Mouse (Mus musculus): ENCODE results near the gene Eaf2. TPM values are rescaled to one million over a fixed set of nuclear protein-coding genes. Genes with fewer than 3 reads are reported as not detected.

The Eaf2 gene
- polyA plus RNA-seq, 1 experiment from 2014 or later, result 0.66 TPM

GRCm38 (mm10) chr16:36770830-36771229, 104.0 kb downstream of the Eaf2 start:
- peak; percentile 79; the same call in 1 of the 2 replicates for ATAC-seq
- WGBS, result 58% methylated on average over 4 of the region's 4 CpGs
- no peaks in the 10 kb centered on the region for H3K9me3 ChIP-seq (ENCODE audit: control insufficient read depth, low read length)

DNA sequence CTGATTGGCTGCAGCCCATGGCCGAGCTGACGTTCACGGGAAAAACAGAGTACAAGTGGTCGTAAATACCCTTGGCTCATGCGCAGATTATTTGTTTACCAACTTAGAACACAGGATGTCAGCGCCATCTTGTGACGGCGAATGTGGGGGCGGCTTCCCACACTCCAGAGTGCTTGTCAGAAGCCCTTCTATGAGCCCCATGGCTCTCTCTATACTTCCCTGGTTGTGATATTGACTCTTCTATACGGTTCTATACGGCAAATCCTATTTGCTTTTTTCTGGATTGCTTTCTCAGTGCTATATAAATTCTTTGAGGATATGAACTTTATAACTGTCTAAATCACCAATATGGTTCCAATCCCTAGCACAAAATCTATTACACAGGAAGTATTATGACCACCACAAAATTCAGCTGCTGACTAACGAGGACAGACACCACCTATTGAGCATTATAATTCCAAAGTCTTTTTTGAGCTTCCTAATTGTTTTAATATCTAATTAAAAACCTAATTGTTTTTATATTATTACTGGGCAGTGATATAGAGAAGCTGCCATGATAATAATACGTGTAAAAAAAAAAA, 104.5 kb downstream of the Eaf2 start:
- Histone ChIP-seq H3K36me3 (ENCODE audit: control insufficient read depth, insufficient read depth, low read length) (no peaks in the 10 kb centered on the region), H3K27me3 (replicated peaks; ENCODE audit: control insufficient read depth, insufficient read depth, low read length) (no peaks in the 10 kb centered on the region), H3K9me3 (ENCODE audit: control insufficient read depth, low read length) (no peaks in the 10 kb centered on the region), H3K9ac (ENCODE audit: low read depth, low read length) (no peak overlapping the region), H3K27ac (ENCODE audit: low read depth, low read length) (no peak overlapping the region), H3K4me2 (ENCODE audit: low read length) (no peak overlapping the region), H3K4me1 (ENCODE audit: control insufficient read depth, insufficient read depth, low read depth, low read length) (no peaks in the 10 kb centered on the region), H3K4me3 (ENCODE audit: low read length) (no peak overlapping the region)
- 77% methylated on average over 8 of the region's 13 CpGs for WGBS
- no peak for ATAC-seq

More at GRCm38 (mm10) chr16:36770830-36771229, 104.0 kb downstream of the Eaf2 start:
- Histone ChIP-seq H3K36me3 (ENCODE audit: control insufficient read depth, insufficient read depth, low read length) (no peaks in the 10 kb centered on the region), H3K4me1 (ENCODE audit: control insufficient read depth, insufficient read depth, low read depth, low read length) (no peaks in the 10 kb centered on the region), H3K9ac (ENCODE audit: low read depth, low read length) (no peak overlapping the region), H3K27me3 (replicated peaks; ENCODE audit: control insufficient read depth, insufficient read depth, low read length) (no peaks in the 10 kb centered on the region), H3K4me2 (ENCODE audit: low read length) (no peak overlapping the region), H3K27ac (ENCODE audit: low read depth, low read length) (no peak overlapping the region), H3K4me3 (ENCODE audit: low read length) (no peak overlapping the region)

- Histone ChIP-seq H3K9ac (ENCODE audit: low read depth, low read length) (no peak overlapping the region), H3K4me2 (ENCODE audit: low read length) (no peak overlapping the region), H3K9me3 (ENCODE audit: control insufficient read depth, low read length) (no peaks in the 10 kb centered on the region), H3K27me3 (replicated peaks; ENCODE audit: control insufficient read depth, insufficient read depth, low read length) (no peaks in the 10 kb centered on the region), H3K4me3 (ENCODE audit: low read length) (no peak overlapping the region), H3K27ac (ENCODE audit: low read depth, low read length) (no peak overlapping the region), H3K36me3 (ENCODE audit: control insufficient read depth, insufficient read depth, low read length) (no peaks in the 10 kb centered on the region; the same call in 1 of the 2 replicates), H3K4me1 (ENCODE audit: control insufficient read depth, insufficient read depth, low read depth, low read length) (no peaks in the 10 kb centered on the region)
- no peak for ATAC-seq
- 89% methylated on average over 3 of the region's 3 CpGs for WGBS
These were observed 122.8 kb downstream of the Eaf2 start for GRCm38 (mm10) chr16:36751979-36752378.

DNA sequence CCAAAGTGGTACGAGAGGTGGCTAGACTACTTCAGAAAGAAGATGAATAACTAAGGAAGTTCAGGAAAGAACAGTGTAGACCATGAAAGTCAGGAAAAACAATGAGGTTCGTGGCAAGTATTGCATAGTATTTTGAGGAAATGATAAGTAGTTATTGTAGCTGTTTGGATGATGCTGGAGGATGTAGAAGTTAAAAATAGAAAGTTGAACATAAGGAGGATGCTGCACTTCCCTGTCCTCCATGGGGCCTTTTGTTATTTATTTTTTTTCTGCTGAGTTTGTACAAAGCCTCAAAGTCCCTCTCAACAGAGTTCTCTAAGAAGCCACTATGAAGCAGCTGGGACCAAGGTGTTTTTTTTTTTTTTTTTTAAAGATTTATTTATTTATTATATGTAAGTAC, 127.0 kb downstream of the Eaf2 start:
- Histone ChIP-seq H3K36me3 (ENCODE audit: control insufficient read depth, insufficient read depth, low read length) (no peaks in the 10 kb centered on the region), H3K4me1 (ENCODE audit: control insufficient read depth, insufficient read depth, low read depth, low read length) (no peaks in the 10 kb centered on the region), H3K4me2 (ENCODE audit: low read length) (no peak overlapping the region), H3K9ac (ENCODE audit: low read depth, low read length) (no peak overlapping the region), H3K27ac (ENCODE audit: low read depth, low read length) (no peak overlapping the region), H3K9me3 (ENCODE audit: control insufficient read depth, low read length) (no peaks in the 10 kb centered on the region), H3K27me3 (replicated peaks; ENCODE audit: control insufficient read depth, insufficient read depth, low read length) (no peaks in the 10 kb centered on the region), H3K4me3 (ENCODE audit: low read length) (no peak overlapping the region)
- WGBS, result 78% methylated on average over 2 of the region's 2 CpGs
- no peak for ATAC-seq

DNA sequence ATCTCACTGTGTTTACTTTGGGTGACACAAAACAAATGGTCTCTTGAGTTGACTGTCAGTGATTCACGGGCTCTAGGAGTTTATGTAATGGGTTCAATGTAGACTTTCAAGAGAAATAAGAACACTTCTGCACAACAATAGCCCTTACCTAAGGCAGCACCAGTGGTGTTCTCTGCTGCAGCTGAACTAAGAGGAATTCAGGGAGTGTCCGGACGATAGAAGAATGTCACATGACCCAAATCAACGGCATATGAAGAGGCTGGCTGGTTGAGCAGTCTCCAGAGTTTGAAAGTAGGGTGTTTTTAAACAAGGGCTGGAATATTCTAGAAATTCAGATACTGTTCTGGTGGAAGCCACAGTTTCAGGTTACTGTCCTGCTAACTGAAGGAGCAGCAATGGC, 127.7 kb downstream of the Eaf2 start:
- Histone ChIP-seq H3K27ac (ENCODE audit: low read depth, low read length) (no peak overlapping the region), H3K9ac (ENCODE audit: low read depth, low read length) (no peak overlapping the region), H3K9me3 (ENCODE audit: control insufficient read depth, low read length) (no peaks in the 10 kb centered on the region), H3K36me3 (ENCODE audit: control insufficient read depth, insufficient read depth, low read length) (no peaks in the 10 kb centered on the region), H3K4me2 (ENCODE audit: low read length) (no peak overlapping the region), H3K27me3 (replicated peaks; ENCODE audit: control insufficient read depth, insufficient read depth, low read length) (no peaks in the 10 kb centered on the region), H3K4me1 (ENCODE audit: control insufficient read depth, insufficient read depth, low read depth, low read length) (no peaks in the 10 kb centered on the region), H3K4me3 (ENCODE audit: low read length) (no peak overlapping the region)
- no peak for ATAC-seq
- 79% methylated on average over 4 of the region's 4 CpGs for WGBS

DNA sequence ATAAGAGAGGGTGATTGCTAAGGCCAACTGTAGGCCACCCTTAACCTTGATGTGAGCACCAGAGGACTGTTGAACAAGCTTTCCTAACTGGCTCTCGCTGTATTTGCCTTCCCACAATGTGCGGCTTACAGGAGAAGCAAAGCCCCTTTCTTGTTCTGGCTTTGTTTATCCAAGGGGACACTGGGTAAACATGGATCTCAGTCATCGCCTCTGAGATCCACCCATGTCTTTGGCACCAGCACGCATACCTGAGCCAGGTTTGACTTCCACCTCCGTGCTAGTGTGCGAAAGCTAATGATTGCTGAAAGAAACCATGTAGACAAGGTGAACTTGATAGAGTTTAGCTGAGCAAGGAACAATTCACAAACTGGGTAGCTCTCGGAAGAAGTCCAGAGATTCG, 131.2 kb downstream of the Eaf2 start:
- 91% methylated on average over 8 of the region's 8 CpGs for WGBS
- no peak for ATAC-seq
- H3K9ac ChIP-seq (ENCODE audit: low read depth, low read length), result no peak overlapping the region

More for the DNA sequence above, 131.2 kb downstream of the Eaf2 start:
- Histone ChIP-seq H3K4me1 (ENCODE audit: control insufficient read depth, insufficient read depth, low read depth, low read length) (no peaks in the 10 kb centered on the region), H3K27ac (ENCODE audit: low read depth, low read length) (no peak overlapping the region), H3K36me3 (ENCODE audit: control insufficient read depth, insufficient read depth, low read length) (no peaks in the 10 kb centered on the region), H3K4me3 (ENCODE audit: low read length) (no peak overlapping the region), H3K27me3 (replicated peaks; ENCODE audit: control insufficient read depth, insufficient read depth, low read length) (no peaks in the 10 kb centered on the region), H3K4me2 (ENCODE audit: low read length) (no peak overlapping the region), H3K9me3 (ENCODE audit: control insufficient read depth, low read length) (no peaks in the 10 kb centered on the region)

Small RNA genes lying within 50 kb of the gene (microRNA-seq; reads per million reads assigned to microRNA genes)
- not detected for gene Gm22617

Other genes with a start within 250 kb of the Eaf2 start
- gene Cd86, start 208.9 kb downstream of the Eaf2 start, polyA plus RNA-seq (2015; fragmentation: Nextera tagmentation; extraction: Ambion mirVana), result 1.7 and 2.3 TPM in 2 replicates
- 0.36 and 0.68 TPM in 2 replicates for gene Ildr1, start 181.0 kb downstream of the Eaf2 start, polyA plus RNA-seq (2015; fragmentation: Nextera tagmentation; extraction: Ambion mirVana)
- 15.3 and 17.9 TPM in 2 replicates for gene Slc15a2, start 90.0 kb downstream of the Eaf2 start, polyA plus RNA-seq (2015; fragmentation: Nextera tagmentation; extraction: Ambion mirVana)
- 55.9 and 59.1 TPM in 2 replicates for gene Iqcb1, start 46.6 kb downstream of the Eaf2 start, polyA plus RNA-seq (2015; fragmentation: Nextera tagmentation; extraction: Ambion mirVana)
- gene Golgb1, start 137 bp upstream of the Eaf2 start, polyA plus RNA-seq (2015; fragmentation: Nextera tagmentation; extraction: Ambion mirVana), result 72.5 and 74.4 TPM in 2 replicates
- gene Hcls1, start 60.0 kb upstream of the Eaf2 start, polyA plus RNA-seq (2015; fragmentation: Nextera tagmentation; extraction: Ambion mirVana), result 2.3 and 2.4 TPM in 2 replicates
- 0.04 and 0.06 TPM in 2 replicates for gene Fbxo40, start 115.5 kb upstream of the Eaf2 start, polyA plus RNA-seq (2015; fragmentation: Nextera tagmentation; extraction: Ambion mirVana)
- 2.0 and 3.2 TPM in 2 replicates for gene Polq, start 136.8 kb upstream of the Eaf2 start, polyA plus RNA-seq (2015; fragmentation: Nextera tagmentation; extraction: Ambion mirVana)

Measured in hindbrain, embryonic 16.5 days (tissue).